Mouse (Mus musculus): ENCODE results near the gene Trpm4. TPM values are rescaled to one million over a fixed set of nuclear protein-coding genes. Genes with fewer than 3 reads are reported as not detected.

Gene Trpm4
- total RNA-seq, 2 experiments from 2014 or later = 26.2 to 29.2 TPM

Other genes starting within 250 kb of the Trpm4 start
- gene Rcn3, start 241.6 kb downstream of the Trpm4 start, total RNA-seq (2021) = 10 to 100 TPM; 88.0 to 90.9 TPM
- 10 to 100 TPM; 35.3 to 41.1 TPM for gene Fcgrt, start 229.9 kb downstream of the Trpm4 start, total RNA-seq (2021)
- 100 to 1,000 TPM; 846 to 864 TPM for gene Rps11, start 209.3 kb downstream of the Trpm4 start, total RNA-seq (2021)
- gene Rpl13a, start 205.0 kb downstream of the Trpm4 start, total RNA-seq (2021) = 1,000 to 10,000 TPM; 1,039 to 1,207 TPM
- gene Gm45713, start 197.5 kb downstream of the Trpm4 start, total RNA-seq (2021) = not detected
- 1 to 10 TPM; 1.5 to 2.1 TPM for gene Flt3l, start 197.3 kb downstream of the Trpm4 start, total RNA-seq (2021)
- 10 to 100 TPM; 58.5 to 67.0 TPM for gene Pih1d1, start 179.5 kb downstream of the Trpm4 start, total RNA-seq (2021)
- 10 to 100 TPM; 44.8 to 53.8 TPM for gene Aldh16a1, start 179.2 kb downstream of the Trpm4 start, total RNA-seq (2021)
- gene Slc17a7, start 169.8 kb downstream of the Trpm4 start, total RNA-seq (2021) = 10 to 100 TPM in 1 of 2 experiments, 1 to 10 TPM in 1; 9.1 to 12.4 TPM
- not detected for gene Gfy, start 154.2 kb downstream of the Trpm4 start, total RNA-seq (2021)
- not detected for gene Pth2, start 152.8 kb downstream of the Trpm4 start, total RNA-seq (2021)
- under 1 TPM in 1 of 2 experiments, not detected in 1; 0.25 TPM for gene Ccdc155, start 128.9 kb downstream of the Trpm4 start, total RNA-seq (2021)
- gene Dkkl1, start 121.6 kb downstream of the Trpm4 start, total RNA-seq (2021) = not detected
- 10 to 100 TPM; 66.4 to 69.4 TPM for gene Tead2, start 118.0 kb downstream of the Trpm4 start, total RNA-seq (2021)
- 1 to 10 TPM; 2.1 to 3.6 TPM for gene Cd37, start 94.7 kb downstream of the Trpm4 start, total RNA-seq (2021)
- under 1 TPM in 1 of 2 experiments, not detected in 1; 0.18 TPM for gene Slc6a16, start 92.7 kb downstream of the Trpm4 start, total RNA-seq (2021)
- gene Slc6a21, start 56.3 kb downstream of the Trpm4 start, total RNA-seq (2021) = not detected
- gene Hrc, start 1.5 kb upstream of the Trpm4 start, total RNA-seq (2021) = 100 to 1,000 TPM; 182 to 202 TPM
- under 1 TPM; 0.26 to 0.34 TPM for gene Ppfia3, start 33.2 kb upstream of the Trpm4 start, total RNA-seq (2021)
- 1 to 10 TPM; 1.5 to 2.4 TPM for gene Lin7b, start 36.8 kb upstream of the Trpm4 start, total RNA-seq (2021)
- gene Snrnp70, start 62.0 kb upstream of the Trpm4 start, total RNA-seq (2021) = 100 to 1,000 TPM; 203 to 223 TPM
- gene Kcna7, start 71.9 kb upstream of the Trpm4 start, total RNA-seq (2021) = under 1 TPM; 0.43 to 0.59 TPM
- gene Ntf5, start 79.9 kb upstream of the Trpm4 start, total RNA-seq (2021) = under 1 TPM; 0.17 to 0.43 TPM
- gene Lhb, start 87.0 kb upstream of the Trpm4 start, total RNA-seq (2021) = not detected
- gene Gys1, start 101.1 kb upstream of the Trpm4 start, total RNA-seq (2021) = 10 to 100 TPM; 82.7 to 90.3 TPM
- 10 to 100 TPM; 38.7 to 39.3 TPM for gene Ruvbl2, start 104.3 kb upstream of the Trpm4 start, total RNA-seq (2021)
- gene Ftl1, start 126.1 kb upstream of the Trpm4 start, total RNA-seq (2021) = 100 to 1,000 TPM; 302 to 316 TPM
- 10 to 100 TPM; 48.6 to 50.7 TPM for gene Bax, start 133.1 kb upstream of the Trpm4 start, total RNA-seq (2021)
- gene Tulp2, start 148.1 kb upstream of the Trpm4 start, total RNA-seq (2021) = 1 to 10 TPM in 1 of 2 experiments, not detected in 1; 1.1 TPM
- 1 to 10 TPM; 2.0 to 2.1 TPM for gene Gm45808, start 153.0 kb upstream of the Trpm4 start, total RNA-seq (2021)
- gene Dhdh, start 155.0 kb upstream of the Trpm4 start, total RNA-seq (2021) = 1 to 10 TPM; 3.5 to 4.7 TPM
- 100 to 1,000 TPM; 121 to 131 TPM for gene Nucb1, start 176.6 kb upstream of the Trpm4 start, total RNA-seq (2021)
- gene Ppp1r15a, start 192.5 kb upstream of the Trpm4 start, total RNA-seq (2021) = 10 to 100 TPM; 40.7 to 42.1 TPM
- gene Plekha4, start 192.6 kb upstream of the Trpm4 start, total RNA-seq (2021) = 1 to 10 TPM; 3.6 to 4.0 TPM
- under 1 TPM in 1 of 2 experiments, not detected in 1; 0.20 TPM for gene Hsd17b14, start 221.1 kb upstream of the Trpm4 start, total RNA-seq (2021)
- gene Bcat2, start 236.4 kb upstream of the Trpm4 start, total RNA-seq (2021) = 10 to 100 TPM; 56.1 to 64.7 TPM